Mouse (Mus musculus): ENCODE data around the gene Abcg4. TPM values are rescaled to one million over a fixed set of nuclear protein-coding genes. Genes with fewer than 3 reads are reported as not detected.

The Abcg4 gene
- polyA plus RNA-seq (2012; rRNA removed; ENCODE audit: low replicate concordance), result 1.6 and 1.7 TPM in 2 replicates

GRCm38 (mm10) chr9:44288076-44288958, at the start of gene Abcg4:
TSS of gene Abcg4 (minus strand) at chr9:44288615.

DNA sequence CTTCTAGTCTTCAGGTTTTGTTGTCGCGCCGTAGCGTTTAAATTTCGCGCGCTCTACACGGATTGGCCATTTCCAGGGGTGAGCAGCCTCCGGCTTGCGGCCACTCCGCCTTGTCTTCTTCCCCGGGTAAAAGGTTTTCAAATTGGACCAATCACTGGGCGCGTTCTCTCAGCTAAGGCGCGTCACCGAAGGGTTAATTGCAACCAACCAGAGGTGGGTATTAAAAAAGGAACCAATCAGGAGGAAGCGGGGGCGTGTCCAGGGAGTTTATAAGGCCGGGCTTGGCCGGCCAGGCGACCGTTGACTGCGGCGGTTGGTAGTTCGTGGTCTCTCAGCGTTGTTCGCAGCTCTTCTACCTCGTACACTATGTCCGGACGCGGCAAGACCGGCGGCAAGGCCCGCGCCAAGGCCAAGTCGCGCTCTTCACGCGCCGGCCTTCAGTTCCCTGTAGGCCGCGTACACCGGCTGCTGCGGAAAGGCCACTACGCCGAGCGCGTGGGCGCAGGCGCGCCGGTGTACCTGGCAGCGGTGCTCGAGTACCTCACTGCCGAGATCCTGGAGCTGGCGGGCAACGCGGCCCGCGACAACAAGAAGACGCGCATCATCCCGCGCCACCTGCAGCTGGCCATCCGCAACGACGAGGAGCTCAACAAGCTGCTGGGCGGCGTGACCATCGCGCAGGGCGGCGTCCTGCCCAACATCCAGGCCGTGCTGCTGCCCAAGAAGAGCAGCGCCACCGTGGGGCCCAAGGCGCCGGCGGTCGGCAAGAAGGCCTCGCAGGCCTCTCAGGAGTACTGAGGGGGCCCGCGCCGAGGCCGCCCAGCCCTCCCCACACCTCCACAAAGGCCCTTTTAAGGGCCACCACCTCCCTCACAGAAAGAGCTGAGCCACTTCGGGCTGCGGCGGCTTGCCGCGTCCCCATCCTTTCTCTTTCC, 46.2 kb upstream of the Abcg4 start, which contains the start of gene H2afx:
TSS of gene H2afx (plus strand) at position 299 of the 935 bp plus-strand sequence.

GRCm38 (mm10) chr9:44325768-44326370, 37.5 kb upstream of the Abcg4 start, which contains the start of gene Dpagt1:
TSS of gene Dpagt1 (plus strand) at chr9:44326019.

GRCm38 (mm10) chr9:44319887-44320798, 31.7 kb upstream of the Abcg4 start, which contains the start of gene C2cd2l:
TSS of gene C2cd2l (minus strand) at chr9:44320285.

GRCm38 (mm10) chr9:44305466-44306079, 17.2 kb upstream of the Abcg4 start, which contains the start of gene Hinfp:
TSS of gene Hinfp (minus strand) at chr9:44305671.

GRCm38 (mm10) chr9:44268432-44268831, 20.0 kb downstream of the Abcg4 start, which contains the start of gene Nlrx1:
TSS of gene Nlrx1 (minus strand) at chr9:44268599.

GRCm38 (mm10) chr9:44251314-44251713, 37.1 kb downstream of the Abcg4 start, which contains the start of gene Pdzd3:
TSS of gene Pdzd3 (minus strand) at chr9:44251471.

GRCm38 (mm10) chr9:44240399-44240798, 48.0 kb downstream of the Abcg4 start, which contains the start of gene Ccdc153:
TSS of gene Ccdc153 (plus strand) at chr9:44240676.

GRCm38 (mm10) chr9:44233802-44234478, 54.5 kb downstream of the Abcg4 start, which contains the start of gene Cbl:
TSS of gene Cbl (minus strand) at chr9:44234049.

Other genes with a start within 250 kb of the Abcg4 start
- gene Thy1, start 245.2 kb downstream of the Abcg4 start, polyA plus RNA-seq (2012; rRNA removed; ENCODE audit: low replicate concordance), result 24.0 and 29.4 TPM in 2 replicates
- gene Usp2, start 221.6 kb downstream of the Abcg4 start, polyA plus RNA-seq (2012; rRNA removed; ENCODE audit: low replicate concordance), result 16.5 and 29.3 TPM in 2 replicates
- 0.11 TPM in 1 of 2 replicates, not detected in the other for gene Mfrp, start 186.9 kb downstream of the Abcg4 start, polyA plus RNA-seq (2012; rRNA removed; ENCODE audit: low replicate concordance)
- gene C1qtnf5, start 181.4 kb downstream of the Abcg4 start, polyA plus RNA-seq (2012; rRNA removed; ENCODE audit: low replicate concordance), result 7.9 and 14.6 TPM in 2 replicates
- gene Gm49380, start 175.1 kb downstream of the Abcg4 start, polyA plus RNA-seq (2012; rRNA removed; ENCODE audit: low replicate concordance), result 0.36 TPM in 1 of 2 replicates, not detected in the other
- 30.5 and 37.1 TPM in 2 replicates for gene Rnf26, start 175.1 kb downstream of the Abcg4 start, polyA plus RNA-seq (2012; rRNA removed; ENCODE audit: low replicate concordance)
- gene Mcam, start 154.1 kb downstream of the Abcg4 start, polyA plus RNA-seq (2012; rRNA removed; ENCODE audit: low replicate concordance), result 13.6 and 29.9 TPM in 2 replicates
- gene Cbl, start 54.6 kb downstream of the Abcg4 start, polyA plus RNA-seq (2012; rRNA removed; ENCODE audit: low replicate concordance), result 3.6 and 3.9 TPM in 2 replicates
- not detected in 2 replicates for gene Ccdc153, start 47.9 kb downstream of the Abcg4 start, polyA plus RNA-seq (2012; rRNA removed; ENCODE audit: low replicate concordance)
- gene Pdzd3, start 37.1 kb downstream of the Abcg4 start, polyA plus RNA-seq (2012; rRNA removed; ENCODE audit: low replicate concordance), result 10.0 and 25.1 TPM in 2 replicates
- gene Nlrx1, start 20.0 kb downstream of the Abcg4 start, polyA plus RNA-seq (2012; rRNA removed; ENCODE audit: low replicate concordance), result 4.2 and 5.8 TPM in 2 replicates
- gene Hinfp, start 17.1 kb upstream of the Abcg4 start, polyA plus RNA-seq (2012; rRNA removed; ENCODE audit: low replicate concordance), result 14.2 and 16.9 TPM in 2 replicates
- gene C2cd2l, start 31.7 kb upstream of the Abcg4 start, polyA plus RNA-seq (2012; rRNA removed; ENCODE audit: low replicate concordance), result 158 and 249 TPM in 2 replicates
- gene Dpagt1, start 37.4 kb upstream of the Abcg4 start, polyA plus RNA-seq (2012; rRNA removed; ENCODE audit: low replicate concordance), result 40.0 and 42.8 TPM in 2 replicates
- 134 and 260 TPM in 2 replicates for gene H2afx, start 46.1 kb upstream of the Abcg4 start, polyA plus RNA-seq (2012; rRNA removed; ENCODE audit: low replicate concordance)
- 35.1 and 44.5 TPM in 2 replicates for gene Hmbs, start 55.6 kb upstream of the Abcg4 start, polyA plus RNA-seq (2012; rRNA removed; ENCODE audit: low replicate concordance)
- gene Vps11, start 73.1 kb upstream of the Abcg4 start, polyA plus RNA-seq (2012; rRNA removed; ENCODE audit: low replicate concordance), result 13.9 and 17.1 TPM in 2 replicates
- gene Hyou1, start 90.9 kb upstream of the Abcg4 start, polyA plus RNA-seq (2012; rRNA removed; ENCODE audit: low replicate concordance), result 42.8 and 52.8 TPM in 2 replicates
- 40.0 and 85.7 TPM in 2 replicates for gene Slc37a4, start 108.2 kb upstream of the Abcg4 start, polyA plus RNA-seq (2012; rRNA removed; ENCODE audit: low replicate concordance)
- 30.8 and 41.9 TPM in 2 replicates for gene Rps25, start 118.5 kb upstream of the Abcg4 start, polyA plus RNA-seq (2012; rRNA removed; ENCODE audit: low replicate concordance)
- 25.1 and 36.3 TPM in 2 replicates for gene Trappc4, start 119.0 kb upstream of the Abcg4 start, polyA plus RNA-seq (2012; rRNA removed; ENCODE audit: low replicate concordance)
- 15.0 and 16.9 TPM in 2 replicates for gene Ccdc84, start 130.0 kb upstream of the Abcg4 start, polyA plus RNA-seq (2012; rRNA removed; ENCODE audit: low replicate concordance)
- not detected in 2 replicates for gene Foxr1, start 152.5 kb upstream of the Abcg4 start, polyA plus RNA-seq (2012; rRNA removed; ENCODE audit: low replicate concordance)
- 0.22 and 0.28 TPM in 2 replicates for gene Upk2, start 166.4 kb upstream of the Abcg4 start, polyA plus RNA-seq (2012; rRNA removed; ENCODE audit: low replicate concordance)
- gene Bcl9l, start 194.2 kb upstream of the Abcg4 start, polyA plus RNA-seq (2012; rRNA removed; ENCODE audit: low replicate concordance), result 29.3 and 33.5 TPM in 2 replicates